Mouse (Mus musculus): ENCODE results near the gene Gm5447.

- TF ChIP-seq GABPA (IDR thresholded peaks at IDR 0.05; ENCODE audit: low read depth, low read length), result no peak
- no peak for TF ChIP-seq CTCF (IDR thresholded peaks at IDR 0.05 in 2 of 3, conservative IDR thresholded peaks at IDR 0.05 in 1 of 3; ENCODE audit: control insufficient read depth in 1 of 3, insufficient read depth in 1 of 3, low read depth in 2 of 3, low read length in 3 of 3, poor library complexity in 1 of 3, severe bottlenecking in 1 of 3)
Measured at GRCm38 (mm10) chr13:30971047-30971446, 3.0 kb upstream of the Gm5447 start.

All from MEL (cell line).